Mouse (Mus musculus): ENCODE results near the gene Pwp2. TPM values are rescaled to one million over a fixed set of nuclear protein-coding genes. Genes with fewer than 3 reads are reported as not detected.
A peak's percentile ranks its signal among the peaks of the same experiment; 100 is the strongest.

The Pwp2 gene
- polyA plus RNA-seq, 2 experiments: 15.8 to 16.9 TPM

DNA sequence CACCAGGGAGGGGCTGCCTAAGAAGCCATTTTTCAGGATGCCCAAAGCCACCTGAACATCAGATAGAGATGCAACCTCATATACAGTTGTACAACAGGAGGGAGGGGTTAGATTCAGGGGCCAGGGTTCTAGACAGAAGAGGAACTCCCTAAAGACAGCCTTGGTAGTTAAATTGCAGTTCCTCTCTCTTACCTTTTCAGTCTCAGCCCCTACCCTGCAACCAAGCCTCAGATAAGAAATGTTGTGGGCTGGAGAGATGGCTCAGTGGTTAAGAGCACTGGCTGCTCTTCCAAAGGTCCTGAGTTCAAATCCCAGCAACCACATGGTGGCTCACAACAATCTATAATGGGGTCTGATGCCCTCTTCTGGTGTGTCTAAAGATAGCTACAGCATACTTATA lies 17.2 kb downstream of the Pwp2 start:
- Histone ChIP-seq H3K9me3 (ENCODE audit: control insufficient read depth, low read length) (no peaks in the 10 kb centered on the region), H3K4me1 (ENCODE audit: control insufficient read depth, insufficient read depth, low read length) (peaks cover 6% of the 10 kb centered on the region), H3K27ac (replicated peaks; ENCODE audit: low read depth, low read length) (no peak overlapping the region), H3K4me2 (replicated peaks; ENCODE audit: low read depth, low read length, severe bottlenecking) (no peak overlapping the region), H3K36me3 (ENCODE audit: control insufficient read depth, insufficient read depth, low read length) (peaks cover 68% of the 10 kb centered on the region), H3K4me3 (replicated peaks; ENCODE audit: low read length) (no peak overlapping the region), H3K9ac (ENCODE audit: low read depth, low read length, severe bottlenecking) (no peak overlapping the region), H3K27me3 (ENCODE audit: control insufficient read depth, insufficient read depth, low read length) (no peaks in the 10 kb centered on the region)
- DNase-seq (ENCODE audit: low spot score) (no peak), ATAC-seq (ENCODE audit: low FRiP score, low read depth) (no peak)
- no peak for TF ChIP-seq POLR2A (IDR thresholded peaks at IDR 0.05; ENCODE audit: borderline replicate concordance, extremely low read depth, insufficient read depth, insufficient read length)

- ATAC-seq (ENCODE audit: low FRiP score, low read depth) (no peak), DNase-seq (ENCODE audit: low spot score) (no peak)
- WGBS: 90% methylated on average over 7 of the region's 7 CpGs
- Histone ChIP-seq H3K4me2 (replicated peaks; ENCODE audit: low read depth, low read length, severe bottlenecking) (no peak overlapping the region), H3K9ac (ENCODE audit: low read depth, low read length, severe bottlenecking) (no peak overlapping the region), H3K27me3 (ENCODE audit: control insufficient read depth, insufficient read depth, low read length) (no peaks in the 10 kb centered on the region), H3K4me3 (replicated peaks; ENCODE audit: low read length) (no peak overlapping the region), H3K9me3 (ENCODE audit: control insufficient read depth, low read length) (no peaks in the 10 kb centered on the region), H3K4me1 (ENCODE audit: control insufficient read depth, insufficient read depth, low read length) (peaks cover 6% of the 10 kb centered on the region), H3K27ac (replicated peaks; ENCODE audit: low read depth, low read length) (no peak overlapping the region), H3K36me3 (ENCODE audit: control insufficient read depth, insufficient read depth, low read length) (peaks cover 68% of the 10 kb centered on the region)
- no peak for TF ChIP-seq POLR2A (IDR thresholded peaks at IDR 0.05; ENCODE audit: borderline replicate concordance, extremely low read depth, insufficient read depth, insufficient read length)
Observed at GRCm38 (mm10) chr10:78167333-78167732, 17.6 kb downstream of the Pwp2 start.

DNA sequence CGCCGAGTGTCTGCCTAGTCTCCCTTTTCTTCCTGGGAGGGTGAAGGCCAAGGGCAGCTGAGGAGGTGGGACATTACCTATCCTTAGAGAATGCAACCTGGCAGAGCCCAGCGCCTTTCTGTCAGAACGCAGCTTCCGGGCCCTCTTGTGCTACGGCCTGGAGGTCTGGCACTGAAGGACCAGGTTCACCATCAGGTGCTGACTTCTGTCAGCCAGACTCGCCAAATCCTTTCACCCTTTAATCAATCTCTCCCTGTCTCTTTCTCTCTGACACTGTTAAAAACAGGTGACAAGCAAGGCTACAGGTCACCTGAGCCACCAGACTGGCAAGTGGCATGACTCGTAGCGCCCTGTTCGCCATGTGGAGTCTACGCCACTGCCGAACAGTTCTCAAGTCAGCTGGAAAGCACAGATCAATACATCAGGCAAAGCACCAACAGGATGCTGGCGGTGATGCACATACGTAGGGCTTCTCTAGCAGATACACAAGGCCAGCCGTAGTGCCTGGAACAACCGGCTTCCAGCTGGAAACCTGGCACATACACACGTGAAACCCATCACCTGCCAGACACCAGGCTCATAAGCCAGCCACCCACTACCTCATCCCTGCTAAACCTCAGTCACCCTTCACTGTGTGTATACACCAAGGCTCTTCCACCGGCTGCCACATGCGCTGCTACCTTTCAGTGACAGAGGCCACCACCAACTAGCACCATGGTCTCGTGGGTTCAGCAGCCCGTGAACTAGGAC lies 19.5 kb downstream of the Pwp2 start:
- no peak for ATAC-seq (ENCODE audit: low FRiP score, low read depth)
- H3K4me3 ChIP-seq (replicated peaks; ENCODE audit: low read length): no peak overlapping the region
- H3K27ac ChIP-seq (replicated peaks; ENCODE audit: low read depth, low read length): no peak overlapping the region
- H3K27me3 ChIP-seq (ENCODE audit: control insufficient read depth, insufficient read depth, low read length): no peaks in the 10 kb centered on the region
- no peak for TF ChIP-seq POLR2A (IDR thresholded peaks at IDR 0.05; ENCODE audit: borderline replicate concordance, extremely low read depth, insufficient read depth, insufficient read length)
- H3K9me3 ChIP-seq (ENCODE audit: control insufficient read depth, low read length): no peaks in the 10 kb centered on the region
- H3K36me3 ChIP-seq (ENCODE audit: control insufficient read depth, insufficient read depth, low read length): peaks cover 64% of the 10 kb centered on the region
- peaks cover 6% of the 10 kb centered on the region for H3K4me1 ChIP-seq (ENCODE audit: control insufficient read depth, insufficient read depth, low read length)
- DNase-seq (ENCODE audit: low spot score): no peak
- WGBS: 92% methylated on average over 21 of the region's 21 CpGs
- no peak overlapping the region for H3K4me2 ChIP-seq (replicated peaks; ENCODE audit: low read depth, low read length, severe bottlenecking)
- no peak overlapping the region for H3K9ac ChIP-seq (ENCODE audit: low read depth, low read length, severe bottlenecking)

DNA sequence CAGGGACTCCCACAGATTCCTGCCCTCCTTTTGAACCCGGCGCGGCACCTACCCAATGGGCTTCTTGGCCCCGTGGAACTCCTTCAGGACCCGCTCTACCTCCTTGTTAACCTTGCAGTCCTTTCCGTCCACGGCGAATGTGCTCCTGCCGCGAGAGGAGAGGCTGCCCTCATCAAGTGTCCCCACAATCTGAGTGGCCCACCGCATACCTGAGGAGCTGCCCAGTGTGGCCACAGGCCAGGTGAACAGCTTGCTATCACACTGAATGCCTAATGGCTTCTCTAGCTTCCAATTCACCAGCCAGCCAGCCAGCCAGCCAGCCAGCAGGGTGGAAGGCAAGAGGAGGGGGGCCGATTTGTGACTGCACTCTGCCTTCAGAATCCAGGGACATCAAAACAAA lies 20.2 kb downstream of the Pwp2 start:
- 93% methylated on average over 12 of the region's 12 CpGs for WGBS
- Histone ChIP-seq H3K4me3 (replicated peaks; ENCODE audit: low read length) (no peak overlapping the region), H3K4me2 (replicated peaks; ENCODE audit: low read depth, low read length, severe bottlenecking) (no peak overlapping the region), H3K4me1 (ENCODE audit: control insufficient read depth, insufficient read depth, low read length) (peaks cover 7% of the 10 kb centered on the region), H3K36me3 (ENCODE audit: control insufficient read depth, insufficient read depth, low read length) (peaks cover 66% of the 10 kb centered on the region), H3K27ac (replicated peaks; ENCODE audit: low read depth, low read length) (no peak overlapping the region), H3K9me3 (ENCODE audit: control insufficient read depth, low read length) (no peaks in the 10 kb centered on the region), H3K9ac (ENCODE audit: low read depth, low read length, severe bottlenecking) (no peak overlapping the region), H3K27me3 (ENCODE audit: control insufficient read depth, insufficient read depth, low read length) (no peaks in the 10 kb centered on the region)
- TF ChIP-seq POLR2A (IDR thresholded peaks at IDR 0.05; ENCODE audit: borderline replicate concordance, extremely low read depth, insufficient read depth, insufficient read length): no peak
- DNase-seq (ENCODE audit: low spot score) (no peak), ATAC-seq (ENCODE audit: low FRiP score, low read depth) (no peak)

DNA sequence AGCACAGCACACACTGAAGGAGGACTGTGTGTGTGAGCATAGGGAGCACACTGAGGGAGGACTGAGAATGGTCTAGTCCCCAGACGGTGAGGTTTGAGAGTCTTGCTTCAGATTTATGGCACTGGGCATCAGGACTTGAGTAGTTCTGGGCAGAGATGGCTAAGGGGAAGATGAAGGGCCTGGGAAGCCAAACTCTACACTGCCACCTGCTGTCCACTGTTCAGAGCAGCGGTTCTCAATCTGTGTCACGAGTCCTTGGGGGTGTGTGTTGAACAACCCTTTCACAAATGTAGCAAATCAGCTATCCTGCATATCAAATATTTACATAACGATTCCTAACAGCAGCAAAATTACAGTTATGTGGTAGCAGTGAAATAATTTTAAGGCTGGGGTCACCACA lies 21.0 kb downstream of the Pwp2 start:
- peaks cover 66% of the 10 kb centered on the region for H3K36me3 ChIP-seq (ENCODE audit: control insufficient read depth, insufficient read depth, low read length)
- H3K4me3 ChIP-seq (replicated peaks; ENCODE audit: low read length): no peak overlapping the region
- WGBS: 33% methylated on average over 4 of the region's 4 CpGs
- H3K27ac ChIP-seq (replicated peaks; ENCODE audit: low read depth, low read length): no peak overlapping the region
- H3K9me3 ChIP-seq (ENCODE audit: control insufficient read depth, low read length): no peaks in the 10 kb centered on the region
- no peak for ATAC-seq (ENCODE audit: low FRiP score, low read depth)
- no peak overlapping the region for H3K4me2 ChIP-seq (replicated peaks; ENCODE audit: low read depth, low read length, severe bottlenecking)
- no peaks in the 10 kb centered on the region for H3K27me3 ChIP-seq (ENCODE audit: control insufficient read depth, insufficient read depth, low read length)
- no peak overlapping the region for H3K9ac ChIP-seq (ENCODE audit: low read depth, low read length, severe bottlenecking)
- peaks cover 14% of the 10 kb centered on the region for H3K4me1 ChIP-seq (ENCODE audit: control insufficient read depth, insufficient read depth, low read length)
- no peak for TF ChIP-seq POLR2A (IDR thresholded peaks at IDR 0.05; ENCODE audit: borderline replicate concordance, extremely low read depth, insufficient read depth, insufficient read length)
- DNase-seq (ENCODE audit: low spot score): peak; percentile 76

All from limb, embryonic 14.5 days (tissue).